Mouse (Mus musculus): ENCODE results near the gene Zbtb20. TPM values are rescaled to one million over a fixed set of nuclear protein-coding genes. Genes with fewer than 3 reads are reported as not detected.

Zbtb20 gene
- total RNA-seq, 2 experiments from 2014 or later, result 102 to 105 TPM

- no peak for DNase-seq
Observed at GRCm38 (mm10) chr16:43080923-43081702, 205.4 kb downstream of the Zbtb20 start.

DNA sequence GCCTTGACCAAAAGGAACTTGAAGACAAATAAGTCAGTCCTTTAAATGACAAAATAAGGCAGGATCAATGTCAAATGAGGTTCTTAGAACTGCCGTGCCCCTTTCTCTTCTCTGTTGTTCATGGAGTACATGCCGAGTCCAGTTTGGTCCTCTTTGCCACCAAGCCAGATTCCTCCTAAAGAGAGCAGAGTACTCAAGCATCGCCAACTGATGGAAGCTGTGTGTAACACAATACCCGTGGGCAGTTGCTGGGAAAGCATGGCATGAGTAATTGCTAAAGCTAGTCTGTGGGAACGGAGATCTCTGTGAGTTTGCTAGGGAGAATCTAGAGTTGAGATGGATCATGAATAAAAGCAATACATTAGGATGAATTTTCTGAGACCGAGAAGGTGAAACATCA, 206.3 kb downstream of the Zbtb20 start:
- no peak for DNase-seq

DNA sequence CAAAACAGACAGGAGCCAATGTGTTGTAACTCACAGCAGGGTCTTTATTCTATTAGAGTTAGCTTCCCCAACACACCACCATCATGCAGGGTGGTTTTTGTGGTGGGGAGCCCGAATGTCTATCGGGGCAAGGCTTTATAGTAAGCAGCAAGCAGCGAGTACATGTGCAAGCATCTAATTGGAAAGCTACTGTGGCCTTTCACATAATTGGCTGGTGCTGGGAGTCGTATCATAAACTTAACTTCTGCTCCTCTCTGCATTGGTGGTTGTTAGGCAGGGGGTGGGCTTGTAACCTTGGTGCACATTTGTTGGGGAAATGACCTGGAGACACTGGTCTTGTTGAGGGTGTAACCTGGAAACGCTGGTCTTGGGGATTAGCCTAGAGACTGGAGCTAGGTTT, 207.1 kb downstream of the Zbtb20 start:
- no peak for DNase-seq

GRCm38 (mm10) chr16:43090188-43090587, 214.5 kb downstream of the Zbtb20 start:
- DNase-seq, result no peak

GRCm38 (mm10) chr16:43094161-43094560, 218.5 kb downstream of the Zbtb20 start:
- no peak for DNase-seq

- DNase-seq, result no peak
Observed at GRCm38 (mm10) chr16:43094756-43095155, 219.1 kb downstream of the Zbtb20 start.

DNA sequence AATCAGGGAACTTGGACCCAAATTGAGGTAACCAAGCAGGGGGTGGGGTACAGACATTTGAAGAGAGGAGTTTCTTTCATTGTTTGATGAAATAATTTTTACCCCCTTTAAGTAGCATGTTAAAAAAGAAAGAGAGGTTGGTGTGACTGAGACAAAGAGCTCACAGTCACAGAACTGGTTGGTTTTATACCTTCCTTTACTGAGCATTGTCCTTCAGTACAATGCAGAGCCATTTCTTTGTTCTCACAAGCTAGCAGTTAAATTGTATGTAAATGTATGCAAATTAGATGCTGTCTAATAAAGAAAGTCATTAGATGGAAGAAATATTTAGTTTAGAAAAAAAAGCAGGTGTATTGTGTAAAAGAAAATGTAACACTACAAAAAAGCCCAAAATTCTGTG, 220.4 kb downstream of the Zbtb20 start:
- no peak for DNase-seq

- no peak for DNase-seq
Observed at GRCm38 (mm10) chr16:43098153-43098552, 222.5 kb downstream of the Zbtb20 start.

- DNase-seq, result no peak
Observed at GRCm38 (mm10) chr16:43098666-43099065, 223.0 kb downstream of the Zbtb20 start.

- DNase-seq, result no peak
Observed at GRCm38 (mm10) chr16:43111288-43111687, 235.6 kb downstream of the Zbtb20 start.

DNA sequence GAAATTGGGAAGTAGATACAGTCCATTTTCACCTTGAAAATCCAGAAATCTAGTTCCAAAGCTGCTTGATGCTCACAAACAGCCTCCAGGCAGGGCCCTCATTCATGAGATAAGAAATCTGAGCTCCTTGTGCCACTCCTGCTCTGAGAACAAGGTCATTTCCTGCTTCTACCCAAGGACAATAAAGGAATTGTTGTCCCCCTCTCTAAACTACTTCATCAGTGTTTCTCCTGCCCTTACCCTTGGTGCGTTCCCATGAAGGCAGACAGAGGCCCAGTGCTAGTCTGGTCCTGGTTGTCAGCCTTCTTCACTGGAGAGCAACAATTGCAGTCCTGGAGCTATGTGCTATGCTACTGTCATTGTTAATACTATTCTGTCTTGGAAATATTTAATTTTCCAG, 238.3 kb downstream of the Zbtb20 start:
- no peak for DNase-seq

DNA sequence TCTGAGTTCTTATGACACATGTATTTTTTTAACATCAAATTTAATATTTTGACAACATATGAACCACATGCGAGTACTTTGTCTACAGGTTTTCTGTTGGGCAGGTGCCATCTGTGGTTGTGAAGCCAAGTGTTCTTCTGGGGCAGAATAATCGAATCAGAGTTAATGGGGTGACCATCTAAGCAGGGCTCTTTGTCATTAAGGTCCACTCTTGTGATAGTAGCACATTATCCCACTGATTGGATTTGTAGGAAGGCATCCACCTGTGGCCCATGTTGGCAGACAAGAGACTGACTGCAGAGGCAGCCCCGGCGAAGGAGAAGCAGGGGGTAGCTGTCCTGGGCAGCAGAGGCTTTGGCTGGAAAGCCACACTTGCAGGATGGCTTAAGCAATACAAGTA, 254.3 kb downstream of the Zbtb20 start:
- no peak for DNase-seq

DNA sequence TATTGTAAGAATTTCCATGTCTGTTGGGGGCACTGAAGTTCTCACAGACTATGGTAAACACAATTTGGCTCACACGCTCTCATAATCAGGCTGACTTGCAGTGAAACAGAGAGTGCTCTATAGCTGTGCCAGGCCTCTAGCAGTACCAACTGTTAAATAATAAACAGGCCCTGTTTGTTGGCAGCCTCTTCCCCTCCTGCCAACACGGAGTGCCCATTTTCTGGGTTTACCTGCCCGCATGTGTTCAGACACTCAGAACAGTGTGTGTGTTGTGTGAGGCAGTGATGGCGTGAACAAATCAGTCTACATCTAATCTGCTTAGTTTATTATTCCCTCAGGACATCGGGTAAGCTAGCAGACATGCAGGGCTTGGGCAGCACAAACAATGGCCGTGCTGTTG, 254.9 kb downstream of the Zbtb20 start:
- no peak for DNase-seq

- no peak for DNase-seq
Observed at GRCm38 (mm10) chr16:43131077-43131476, 255.4 kb downstream of the Zbtb20 start.

DNA sequence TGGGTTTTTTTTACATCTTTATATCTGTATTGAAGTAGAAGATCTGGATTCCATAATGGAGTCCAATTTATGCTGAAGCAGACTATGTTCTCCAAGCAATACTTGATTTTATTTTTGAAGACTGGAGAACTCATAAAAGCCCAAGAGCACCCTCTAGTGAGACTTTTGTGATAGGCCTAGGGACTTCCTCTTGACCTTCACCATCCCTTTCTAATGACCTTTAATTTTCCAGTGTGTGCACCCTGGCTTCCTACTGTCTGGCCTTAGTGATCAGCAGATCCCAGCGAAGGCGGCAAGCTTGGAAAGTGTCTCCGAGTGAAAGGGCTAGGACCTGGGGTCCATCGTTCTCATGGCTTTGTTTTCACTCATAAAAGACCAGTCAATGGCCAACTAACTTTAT, 292.8 kb downstream of the Zbtb20 start:
- peak; percentile 16 for DNase-seq

DNA sequence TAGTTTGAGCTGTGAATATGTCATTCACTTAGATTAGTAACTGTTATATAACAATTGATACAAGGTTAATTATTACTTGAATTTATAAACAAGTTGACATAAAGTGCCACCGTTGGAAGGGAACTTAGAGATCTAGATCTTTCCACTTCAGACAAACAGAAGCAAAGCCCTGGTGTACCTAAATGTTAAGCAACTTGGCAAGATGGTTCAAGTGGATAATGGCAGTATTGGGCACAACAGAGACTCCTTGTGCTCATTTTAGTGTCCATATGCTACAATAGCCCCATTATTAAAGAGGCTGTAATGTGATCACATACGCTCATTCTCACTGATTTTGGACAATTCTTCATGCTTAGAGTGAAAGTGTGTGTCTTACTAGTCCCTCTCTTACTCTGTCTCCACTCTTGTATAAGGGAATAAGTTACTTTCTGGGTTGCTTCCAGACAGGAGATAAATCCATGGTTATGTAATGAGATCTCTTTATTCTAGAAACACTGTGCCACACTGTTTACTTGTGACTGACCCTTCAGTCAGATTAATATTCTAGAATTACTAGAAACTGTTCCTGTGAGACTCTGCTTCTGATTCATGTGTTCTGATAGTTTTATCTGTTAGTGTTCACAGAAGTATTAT, 293.7 kb downstream of the Zbtb20 start:
- no peak for DNase-seq

DNA sequence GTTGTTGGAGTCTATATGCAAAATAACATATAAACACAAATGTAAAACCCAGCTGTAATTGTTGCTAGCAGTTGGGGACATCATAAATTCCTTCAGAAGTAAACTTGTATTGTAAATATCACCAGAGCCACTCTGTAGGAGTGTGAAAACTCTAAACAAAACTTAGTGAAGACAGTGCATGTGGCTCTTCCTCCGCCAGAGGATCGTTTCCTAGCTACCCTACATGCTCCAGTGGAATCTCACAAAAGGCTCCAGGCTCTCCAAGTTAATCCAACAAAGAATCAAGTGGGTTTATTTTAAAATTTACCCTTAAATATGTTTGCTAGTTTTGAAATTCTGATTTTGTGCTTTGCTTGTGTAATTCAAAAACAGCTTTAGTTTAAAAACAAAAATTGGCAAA, 296.5 kb downstream of the Zbtb20 start:
- no peak for DNase-seq

- no peak for DNase-seq
Observed at GRCm38 (mm10) chr16:43172912-43173311, 297.2 kb downstream of the Zbtb20 start.

GRCm38 (mm10) chr16:43174815-43175214, 299.1 kb downstream of the Zbtb20 start:
- no peak for DNase-seq

- no peak for DNase-seq
Observed at GRCm38 (mm10) chr16:43181038-43181437, 305.4 kb downstream of the Zbtb20 start.

DNA sequence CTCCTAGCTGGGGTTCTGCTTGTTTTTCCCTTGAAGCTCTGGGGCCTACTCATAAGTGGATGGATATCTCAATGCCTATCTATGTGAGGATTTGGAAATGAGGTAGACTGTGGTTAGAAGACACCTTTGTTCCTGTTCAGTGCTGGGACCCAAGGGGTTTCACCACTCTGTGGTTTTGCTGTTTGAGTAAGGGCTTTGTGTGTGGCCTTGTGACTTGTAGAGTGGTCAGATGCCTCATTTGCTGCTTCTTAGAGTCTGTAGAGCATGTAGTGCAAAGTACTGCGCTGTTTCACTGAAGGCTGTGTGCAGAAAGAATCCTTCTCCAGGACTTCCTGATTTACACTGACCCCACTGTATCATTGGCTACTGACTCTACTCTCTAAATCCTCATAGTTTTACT, 314.7 kb downstream of the Zbtb20 start:
- DNase-seq, result no peak

- DNase-seq, result no peak
Observed at GRCm38 (mm10) chr16:43191060-43191850, 315.6 kb downstream of the Zbtb20 start.

GRCm38 (mm10) chr16:43193631-43194239, 318.1 kb downstream of the Zbtb20 start:
- DNase-seq, result no peak

All from heart, postnatal 4 days (tissue).